Mouse (Mus musculus) CH12.LX (cell line): ENCODE results near the gene Ninj1. TPM values are rescaled to one million over a fixed set of nuclear protein-coding genes. Genes with fewer than 3 reads are reported as not detected.

Source experiments
- DNase-seq: peaks from one replicate; pipeline ENCODE4 v3.0.0-alpha.2; 2013; ENCODE audit errors: extremely low read depth
- H3K27ac ChIP-seq: 2 replicates; pipeline ENCODE4 v1.5.1; 2012; ENCODE audit warnings: low read depth, mild to moderate bottlenecking, control low read depth, moderate library complexity; ENCODE audit not compliant: insufficient read depth
- H3K27me3 ChIP-seq: replicated peaks from 2 replicates; pipeline ENCODE3; 2012; ENCODE audit warnings: inconsistent platforms
- H3K36me3 ChIP-seq, 2 experiments: replicated peaks in 1 of 2; 2 replicates each; pipeline versions ENCODE3 to v1.6.1; 2012; ENCODE audit warnings: inconsistent platforms in 1 of 2, low read length in 1 of 2, mild to moderate bottlenecking in 1 of 2, mixed read lengths in 1 of 2, moderate library complexity in 1 of 2; ENCODE audit not compliant: control insufficient read depth in 1 of 2, insufficient read depth in 1 of 2
- H3K4me1 ChIP-seq, 2 experiments: 2 replicates each; pipeline ENCODE4 v1.6.1; 2012; ENCODE audit warnings: inconsistent platforms in 1 of 2, moderate library complexity in 1 of 2; ENCODE audit not compliant: insufficient read depth in 2 of 2, control insufficient read depth in 1 of 2
- H3K4me2 ChIP-seq: 2 replicates; pipeline ENCODE4 v1.6.1; 2012; ENCODE audit warnings: low read depth, mild to moderate bottlenecking, control low read depth; ENCODE audit not compliant: poor library complexity, insufficient read depth, severe bottlenecking
- H3K4me3 ChIP-seq, 3 experiments: fragments of 150-350 bp in 1 of 3; sonication (generic) in 1 of 3; replicated peaks in 1 of 3; 2 replicates each; pipeline versions ENCODE3 to v1.5.1; 2011 to 2012; ENCODE audit warnings: low read depth in 2 of 3, low read length in 2 of 3, mild to moderate bottlenecking in 2 of 3, moderate library complexity in 2 of 3, control low read depth in 1 of 3, improper control_type of control experiment in 1 of 3, inconsistent platforms in 1 of 3, mixed read lengths in 1 of 3; ENCODE audit not compliant: poor library complexity in 1 of 3
- H3K79me2 ChIP-seq: replicated peaks from 2 replicates; pipeline ENCODE4 v1.6.1; 2012; ENCODE audit warnings: mild to moderate bottlenecking, moderate library complexity; ENCODE audit not compliant: control insufficient read depth, poor library complexity, insufficient read depth, severe bottlenecking; ENCODE audit errors: extremely low read depth
- H3K9ac ChIP-seq: 2 replicates; pipeline ENCODE4 v1.6.1; 2012; ENCODE audit warnings: low read depth, mild to moderate bottlenecking, control low read depth, moderate library complexity; ENCODE audit not compliant: insufficient read depth
- H3K9me3 ChIP-seq: replicated peaks from 2 replicates; pipeline ENCODE3; 2012; ENCODE audit warnings: low read length, inconsistent platforms, mixed read lengths
- BHLHE40 ChIP-seq: IDR thresholded peaks from 2 replicates; pipeline ENCODE4 v1.6.1; 2011; ENCODE audit warnings: mild to moderate bottlenecking, low read depth, low read length, improper control_type of control experiment
- EP300 ChIP-seq: IDR thresholded peaks from 2 replicates; pipeline ENCODE4 v1.6.1; 2011; ENCODE audit warnings: low read length, improper control_type of control experiment
- JUN ChIP-seq: IDR thresholded peaks from 2 replicates; pipeline ENCODE4 v1.6.1; 2011; ENCODE audit warnings: low read depth, mild to moderate bottlenecking, low read length, improper control_type of control experiment, moderate library complexity; ENCODE audit not compliant: insufficient read depth
- KAT2A ChIP-seq: IDR thresholded peaks from 2 replicates; pipeline ENCODE4 v1.6.1; 2012; ENCODE audit warnings: low read length, improper control_type of control experiment, inconsistent platforms; ENCODE audit not compliant: insufficient replicate concordance
- MAZ ChIP-seq: IDR thresholded peaks from 2 replicates; pipeline ENCODE4 v1.6.1; 2012; ENCODE audit warnings: low read depth, mild to moderate bottlenecking, inconsistent platforms, low read length, improper control_type of control experiment, moderate library complexity
- MYC ChIP-seq: IDR thresholded peaks from 2 replicates; pipeline ENCODE4 v1.6.1; 2011; ENCODE audit warnings: low read depth, mild to moderate bottlenecking, improper control_type of control experiment, low read length
- NRF1 ChIP-seq: IDR thresholded peaks from 2 replicates; pipeline ENCODE4 v1.6.1; 2014; ENCODE audit warnings: low read depth, mild to moderate bottlenecking, inconsistent platforms, low read length, improper control_type of control experiment, moderate library complexity
- PAX5 ChIP-seq: IDR thresholded peaks from 2 replicates; pipeline ENCODE4 v1.6.1; 2012; ENCODE audit warnings: low read length, inconsistent platforms, mixed read lengths
- RAD21 ChIP-seq: IDR thresholded peaks from 2 replicates; pipeline ENCODE4 v1.6.1; 2011; ENCODE audit warnings: low read depth, mild to moderate bottlenecking, low read length, improper control_type of control experiment, moderate library complexity
- USF1 ChIP-seq: IDR thresholded peaks from 2 replicates; pipeline ENCODE4 v1.6.1; 2014; ENCODE audit warnings: low read depth, mild to moderate bottlenecking, inconsistent platforms, low read length, improper control_type of control experiment
- USF2 ChIP-seq: conservative IDR thresholded peaks from 2 replicates; pipeline ENCODE4 v1.6.1; 2011; ENCODE audit warnings: low read depth, low read length, improper control_type of control experiment
- ZC3H11A ChIP-seq: IDR thresholded peaks from 2 replicates; pipeline ENCODE4 v1.6.1; 2012; ENCODE audit warnings: low read depth, mild to moderate bottlenecking, inconsistent platforms, low read length, improper control_type of control experiment
- ZNF384 ChIP-seq: IDR thresholded peaks from 2 replicates; pipeline ENCODE4 v1.6.1; 2012; ENCODE audit warnings: low read depth, low read length, improper control_type of control experiment, inconsistent platforms
- dilution Hi-C: fragments of 300-500 bp; cut with MboI; formaldehyde crosslinking; loops from 2 replicates; pipeline ENCODE4 v1.14.3; 2020; ENCODE audit warnings: low sequenced_read_pairs; ENCODE audit not compliant: extremely low pct_unique_long_range_greater_than_20kb, extremely low pct_ligation_motif_present
- in situ Hi-C: fragments of 300-500 bp; cut with MboI; formaldehyde crosslinking; loops from 3 replicates; pipeline ENCODE4 v1.14.3; 2019; ENCODE audit warnings: low sequenced_read_pairs, low pct_ligation_motif_present, low pct_unique_long_range_greater_than_20kb, mixed read lengths
- polyA plus RNA-seq: library from polyadenylated mRNA; unstranded; fragments of >175 nt; gene quantifications from 2 replicates; pipeline ENCODE4 v1.2.1, GENCODE M21; 2012; ENCODE audit warnings: low read depth; ENCODE audit not compliant: insufficient read length
- total RNA-seq, 2 experiments: library from RNA; depleted of rRNA; stranded (reverse); fragments of 300-350 nt in 1 of 2; fragments of >200 nt in 1 of 2; gene quantifications; 2 replicates each; pipeline ENCODE4 v1.2.3; 2012 to 2014

Gene Ninj1
- total and polyA plus RNA-seq, 3 experiments, result 12.7 to 25.2 (median 21.2) TPM

DNA sequence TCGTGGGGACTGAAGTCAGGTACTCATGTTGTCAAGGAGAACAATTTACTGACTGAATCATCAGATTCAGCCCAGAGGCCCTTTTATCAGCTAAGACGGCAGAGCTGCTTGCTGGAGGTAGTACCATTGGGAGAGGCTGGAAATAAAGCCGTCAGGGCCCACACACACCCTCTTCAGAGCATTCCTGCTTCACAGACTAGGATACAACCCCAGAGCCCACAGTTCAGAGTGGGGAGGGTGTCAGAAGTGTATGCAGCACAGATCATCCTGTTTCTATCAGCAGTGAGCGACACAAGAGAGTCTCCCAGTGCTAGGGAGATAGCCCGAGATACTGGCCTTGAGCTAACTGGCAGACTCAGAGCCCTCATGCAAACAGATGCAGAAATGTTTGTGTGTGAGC lies 4.1 kb upstream of the Ninj1 start:
- H3K27me3 ChIP-seq, result peaks cover 3% of the 10 kb centered on the region
- no peak overlapping the region for H3K9ac ChIP-seq
- in situ Hi-C loops, result loop anchor here (25.0 kb wide), 2 partner anchors 321 to 521 kb away; partner anchors contain the start of genes Barx1 and Phf2
- no peak overlapping the region for H3K4me2 ChIP-seq
- TF ChIP-seq JUN (no peak), KAT2A (no peak), USF1 (no peak), EP300 (no peak)
- TF ChIP-seq, all 38 proteins: peak for 0
- Histone ChIP-seq H3K79me2 (no peaks in the 10 kb centered on the region), H3K36me3 (no peaks in the 10 kb centered on the region), H3K4me1 (peaks cover 13 to 25% of the 10 kb centered on the region in 2 experiments), H3K4me3 (no peak overlapping the region), H3K27ac (no peak overlapping the region), H3K9me3 (peaks cover 6% of the 10 kb centered on the region)
- dilution Hi-C loops, result no loop called here
- DNase-seq, result no peak

DNA sequence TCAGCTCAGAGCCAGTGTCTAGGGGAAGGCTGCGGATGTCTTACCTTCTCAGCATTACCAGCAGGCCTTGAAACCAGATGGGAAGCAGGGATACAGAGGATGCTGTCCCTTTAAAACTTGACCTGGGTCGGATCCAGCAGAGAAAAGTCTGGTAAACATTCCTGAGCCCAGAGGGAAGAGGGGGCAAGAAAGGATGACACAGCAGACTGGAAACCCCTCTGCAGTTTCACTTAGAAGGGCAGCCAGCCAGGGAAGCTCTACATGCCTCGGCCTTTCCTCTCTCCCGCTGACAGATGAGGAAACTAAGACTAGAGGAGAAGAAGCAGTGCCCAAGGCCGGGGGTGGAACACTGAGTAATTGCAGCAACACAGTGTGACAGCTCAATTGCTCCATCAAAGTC lies 3.6 kb upstream of the Ninj1 start:
- Histone ChIP-seq H3K9me3 (peaks cover 6% of the 10 kb centered on the region), H3K79me2 (no peaks in the 10 kb centered on the region), H3K4me2 (no peak overlapping the region), H3K9ac (no peak overlapping the region), H3K36me3 (no peaks in the 10 kb centered on the region), H3K4me1 (peaks cover 18 to 25% of the 10 kb centered on the region in 2 experiments)
- DNase-seq, result no peak
- dilution Hi-C loops, result no loop called here
- no peak for TF ChIP-seq NRF1
- TF ChIP-seq USF2, result no peak
- TF ChIP-seq ZC3H11A, result no peak
- TF ChIP-seq PAX5, result no peak
- no peak for TF ChIP-seq MYC
- TF ChIP-seq MAZ, result no peak
- no peak for TF ChIP-seq RAD21
- no peak for TF ChIP-seq EP300
- TF ChIP-seq, all 38 proteins: peak for 0
- no peak overlapping the region for H3K27ac ChIP-seq
- H3K27me3 ChIP-seq, result peaks cover 3% of the 10 kb centered on the region
- H3K4me3 ChIP-seq, result no peak overlapping the region
- in situ Hi-C loops, result loop anchor here (25.0 kb wide), 2 partner anchors 321 to 521 kb away; partner anchors contain the start of genes Barx1 and Phf2

DNA sequence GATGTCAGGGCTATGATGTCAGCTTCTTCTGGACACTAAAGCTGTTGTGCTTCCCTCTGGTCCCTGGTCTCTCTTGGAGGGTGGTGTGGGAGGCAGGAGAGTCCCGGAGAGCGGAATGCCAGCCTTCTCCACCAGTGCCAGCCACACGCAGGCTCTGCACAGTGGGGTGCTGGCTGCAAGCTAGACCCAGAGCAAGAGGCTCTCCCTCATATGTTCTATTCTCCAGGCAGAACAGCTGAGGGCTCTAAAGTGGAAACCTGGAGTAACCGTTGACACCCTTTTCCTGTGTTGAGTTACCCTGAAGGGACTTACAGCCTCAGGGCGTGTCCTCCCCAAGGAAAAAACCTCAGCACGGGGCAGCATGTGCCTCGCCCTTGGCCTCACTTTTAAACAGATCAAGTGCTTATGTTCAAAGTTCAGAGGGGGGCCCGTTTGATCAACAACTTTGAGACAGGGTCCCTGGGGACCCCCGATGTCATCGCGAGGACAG lies 442 bp upstream of the Ninj1 start:
- no peaks in the 10 kb centered on the region for H3K27me3 ChIP-seq
- H3K4me1 ChIP-seq, result peaks cover 28 to 47% of the 10 kb centered on the region in 2 experiments
- H3K4me2 ChIP-seq, result peak overlapping the region; percentile 33; the same call in 1 of the 2 replicates
- in situ Hi-C loops, result loop anchor here (25.0 kb wide), 2 partner anchors 325 to 525 kb away; partner anchors contain the start of genes Barx1 and Phf2
- dilution Hi-C loops, result no loop called here
- no peak for DNase-seq
- H3K4me3 ChIP-seq, result peak overlapping the region in 1 of 3 experiments; percentile 5
- no peaks in the 10 kb centered on the region for H3K36me3 ChIP-seq
- no peaks in the 10 kb centered on the region for H3K79me2 ChIP-seq
- peak overlapping the region; percentile 87 for H3K9ac ChIP-seq
- peak; percentile 55; the same call in 1 of the 2 replicates for TF ChIP-seq BHLHE40
- TF ChIP-seq ZNF384, result no peak
- peaks cover 6% of the 10 kb centered on the region for H3K9me3 ChIP-seq
- no peak overlapping the region for H3K27ac ChIP-seq
